Mouse (Mus musculus): ENCODE measurements around the gene Mcf2l.

DNA sequence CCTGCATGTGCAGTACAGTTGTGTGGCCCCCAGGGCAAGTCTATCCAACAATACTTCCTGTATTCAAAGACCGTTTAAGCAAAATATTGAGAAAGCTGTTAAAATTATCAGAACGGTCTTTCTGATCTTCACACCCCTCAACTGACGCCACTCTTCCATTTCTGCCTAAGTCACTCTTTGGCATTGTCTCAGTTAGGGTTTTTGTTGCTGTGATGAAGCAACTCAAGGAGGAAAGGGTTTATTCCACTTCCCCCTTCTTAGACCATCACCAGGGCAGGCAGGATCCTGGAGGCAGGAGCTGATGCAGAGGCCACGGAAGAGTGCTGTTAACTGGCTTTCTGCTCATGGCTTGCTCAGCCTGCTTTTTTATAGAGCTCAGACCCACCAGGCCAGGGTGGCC, 82.3 kb downstream of the Mcf2l start:
- TF ChIP-seq POLR2A (IDR thresholded peaks at IDR 0.05; ENCODE audit: insufficient read depth, low read depth, low read length) (no peak), CTCF (IDR thresholded peaks at IDR 0.05) (0 out of 2 replicates have a peak, but pooled peaks have one; percentile 3), EP300 (IDR thresholded peaks at IDR 0.05; ENCODE audit: insufficient read depth, low read depth, low read length) (no peak)

Measured in heart, adult 2 months (tissue).